Mouse (Mus musculus) thymus, adult 18-20 months (tissue): ENCODE measurements around the gene Rasgef1b.

Experiments
- DNase-seq, 2 experiments: peaks; one replicate each; pipeline ENCODE4 v3.0.0; 2022; ENCODE audit warnings: mixed read lengths in 2 of 2

Rasgef1b gene

DNA sequence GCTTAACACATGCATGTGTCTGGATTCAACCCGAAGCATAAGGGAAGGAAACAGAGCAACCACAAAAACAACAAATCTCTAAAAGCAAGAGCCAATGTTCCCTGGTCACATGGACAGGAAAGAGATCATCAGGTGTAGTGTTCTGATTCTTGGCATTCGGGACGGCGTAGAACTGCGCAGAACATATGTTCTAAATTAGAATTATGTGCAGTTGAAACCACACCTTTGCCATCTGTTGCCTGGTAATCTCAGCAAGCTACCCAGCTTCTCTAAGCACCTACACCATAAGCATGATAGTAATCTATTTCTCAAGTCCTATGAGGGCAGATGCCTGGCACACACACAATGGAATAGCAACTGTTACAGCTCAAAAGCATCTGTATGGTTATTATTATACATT lies 27.1 kb downstream of the Rasgef1b start:
- no peak for DNase-seq

DNA sequence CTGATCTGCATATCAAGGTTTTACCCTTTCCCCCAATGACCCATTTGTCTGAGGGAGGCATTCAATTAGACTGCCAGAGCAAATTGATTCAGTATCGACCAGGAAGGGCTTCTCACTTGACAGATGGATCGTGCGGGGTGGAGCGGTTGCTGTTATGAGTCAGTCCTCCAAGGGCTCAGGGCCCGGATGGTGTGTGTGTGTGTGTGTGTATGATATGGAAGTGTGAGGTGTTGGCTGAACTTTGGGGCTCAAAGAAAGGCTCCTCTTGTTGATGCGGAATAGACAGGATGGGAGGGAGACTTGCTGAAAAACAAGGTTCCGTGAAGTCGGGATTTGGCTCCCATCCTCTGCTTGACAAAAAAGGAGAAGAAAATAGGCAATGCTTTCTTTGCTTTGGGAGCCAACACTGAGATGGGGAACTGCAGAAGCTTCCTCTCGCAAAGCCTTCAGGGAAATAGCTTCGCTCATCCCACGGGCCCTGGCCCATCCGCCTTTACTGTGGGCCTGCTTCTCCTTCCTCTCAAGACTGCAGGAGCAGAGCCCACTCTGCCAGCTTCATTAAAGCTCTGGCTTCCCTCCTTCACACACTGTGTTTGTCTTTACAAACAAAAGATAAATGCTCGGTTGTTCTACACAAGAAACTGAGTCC lies 34.0 kb downstream of the Rasgef1b start:
- no peak for DNase-seq

- DNase-seq: no peak
Observed at GRCm38 (mm10) chr5:99689909-99690308, 39.0 kb downstream of the Rasgef1b start.

- no peak for DNase-seq
Observed at GRCm38 (mm10) chr5:99687894-99688293, 41.0 kb downstream of the Rasgef1b start.

GRCm38 (mm10) chr5:99684023-99684422 lies 44.8 kb downstream of the Rasgef1b start:
- no peak for DNase-seq

DNA sequence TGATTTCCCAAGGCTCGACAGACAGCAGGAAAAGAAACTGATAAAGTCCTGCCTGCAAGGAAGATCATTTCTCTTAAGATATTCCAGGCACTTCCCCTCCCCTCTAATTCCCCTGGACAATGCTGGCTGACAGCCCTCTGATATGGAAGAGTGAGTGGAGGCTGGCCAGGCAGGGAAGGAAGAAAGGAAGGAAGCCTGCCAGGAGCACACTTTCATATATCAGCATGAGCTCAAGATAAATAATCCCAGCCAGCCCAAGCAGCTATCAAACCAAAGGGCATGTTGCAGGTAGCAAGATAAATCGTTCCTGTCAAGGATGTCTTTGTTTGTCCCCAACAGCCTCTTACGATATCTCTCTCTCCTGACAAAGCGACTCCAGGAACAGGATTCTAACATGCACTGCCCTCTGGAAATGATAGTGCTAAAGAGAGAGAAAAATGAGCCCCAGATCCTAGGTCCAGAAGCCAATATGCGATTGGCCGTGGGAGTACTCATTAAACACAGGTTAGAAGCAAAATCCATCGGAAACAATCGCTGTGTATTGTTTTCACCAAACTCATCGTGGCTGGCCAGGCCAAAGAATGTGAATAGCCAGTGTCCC lies 58.8 kb downstream of the Rasgef1b start:
- DNase-seq: no peak

GRCm38 (mm10) chr5:99656024-99656423 lies 72.8 kb downstream of the Rasgef1b start:
- no peak for DNase-seq

DNA sequence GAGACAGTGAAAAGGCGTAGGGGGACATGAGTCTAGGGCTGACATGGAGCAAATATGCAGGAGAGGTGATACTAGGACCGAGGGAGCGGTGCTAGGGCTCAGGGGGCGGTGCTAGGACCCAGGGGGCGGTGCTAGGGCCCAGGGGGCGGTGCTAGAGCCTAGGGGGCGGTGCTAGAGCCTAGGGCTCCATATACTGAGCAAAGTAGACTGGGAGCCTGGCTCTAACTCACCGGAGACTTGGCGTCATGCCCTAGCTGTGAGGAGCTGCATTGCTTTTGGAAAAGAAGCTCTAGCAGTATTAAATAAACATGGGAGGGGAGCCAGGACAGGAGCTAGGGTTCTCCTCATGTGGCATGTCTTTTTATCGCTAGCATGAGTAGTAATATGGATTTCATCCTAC lies 75.9 kb downstream of the Rasgef1b start:
- no peak for DNase-seq

GRCm38 (mm10) chr5:99641407-99641806 lies 87.5 kb downstream of the Rasgef1b start:
- no peak for DNase-seq

GRCm38 (mm10) chr5:99636575-99636974 lies 92.3 kb downstream of the Rasgef1b start:
- DNase-seq: no peak

DNA sequence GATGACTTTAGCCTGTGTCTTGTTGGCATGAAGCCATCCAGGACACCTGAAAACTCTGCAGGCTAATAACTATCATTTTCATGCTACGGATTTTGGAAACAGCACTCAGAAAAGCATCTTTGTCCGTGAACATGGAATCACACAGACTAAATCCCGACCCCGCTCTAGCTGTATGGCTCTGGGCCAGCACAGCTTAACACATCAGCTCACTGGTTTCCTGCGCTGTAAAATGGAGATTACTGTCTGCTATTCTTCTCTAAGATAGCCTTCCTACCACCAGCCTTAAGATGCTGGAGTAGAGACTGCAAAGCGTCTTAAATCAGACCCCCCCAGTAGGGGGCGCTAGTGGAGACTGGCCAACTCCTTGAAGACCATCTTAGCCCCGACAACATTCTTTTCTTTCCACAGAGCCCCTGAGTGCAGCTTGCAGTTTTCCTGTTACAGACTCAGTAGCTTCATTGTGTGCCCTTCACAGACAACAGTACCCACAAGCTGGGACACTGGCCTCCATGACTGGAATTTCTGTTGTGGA lies 94.8 kb downstream of the Rasgef1b start:
- DNase-seq: no peak

- no peak for DNase-seq
Observed at GRCm38 (mm10) chr5:99633548-99633947, 95.3 kb downstream of the Rasgef1b start.

DNA sequence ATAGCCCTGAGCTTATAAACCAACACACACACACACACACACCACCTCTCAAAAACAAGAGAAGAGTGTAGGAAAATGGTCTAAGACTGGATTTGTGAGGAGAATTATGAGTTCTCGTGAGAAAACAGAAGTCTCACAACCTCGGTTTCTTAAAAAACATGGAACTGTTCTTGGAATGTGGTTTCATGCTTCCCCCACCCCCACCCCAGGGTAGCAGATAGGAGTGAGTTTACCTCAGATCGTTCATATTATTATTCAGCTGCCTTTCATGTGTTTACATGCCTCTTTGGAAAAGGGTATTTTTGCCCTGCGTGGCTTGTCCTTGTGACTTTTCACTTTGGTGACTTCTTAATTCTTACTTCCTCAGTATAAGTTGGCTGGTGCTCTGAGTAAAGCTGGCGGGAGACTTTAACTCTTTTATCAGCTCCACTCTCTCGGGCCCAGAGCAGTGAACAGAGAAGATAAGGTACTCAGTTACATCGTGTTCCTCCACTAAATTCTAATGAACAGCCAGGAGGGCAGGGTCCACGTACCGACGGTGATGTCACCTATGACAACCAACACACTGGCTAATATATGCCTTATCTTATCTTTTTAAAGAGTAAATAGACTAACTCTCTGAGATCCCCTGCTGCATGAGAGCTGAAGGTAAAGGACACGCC lies 96.1 kb downstream of the Rasgef1b start:
- DNase-seq: no peak

GRCm38 (mm10) chr5:99630087-99630486 lies 98.8 kb downstream of the Rasgef1b start:
- peak in 1 of 2 experiments; percentile 5 for DNase-seq

DNA sequence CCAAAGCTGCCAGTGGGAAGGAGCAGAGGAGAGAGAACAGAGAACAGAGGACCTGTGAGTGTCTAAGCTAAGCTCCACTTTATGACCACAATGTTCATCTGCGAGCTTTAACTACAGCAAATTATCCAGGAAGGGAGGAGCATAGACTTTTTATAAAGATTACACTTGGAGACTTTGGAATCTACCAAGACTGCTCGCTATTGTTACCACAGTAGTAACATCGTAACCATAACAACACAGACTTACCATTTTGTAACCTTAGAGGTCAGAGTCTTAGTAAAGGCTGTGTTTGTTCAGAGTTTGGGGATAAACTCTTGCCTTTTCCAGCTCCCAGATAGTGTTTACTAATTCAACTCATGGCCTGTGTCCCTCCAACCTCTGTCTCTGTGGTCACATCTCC lies 103.3 kb downstream of the Rasgef1b start:
- DNase-seq: no peak

- DNase-seq: no peak
Observed at GRCm38 (mm10) chr5:99620771-99621170, 108.1 kb downstream of the Rasgef1b start.

DNA sequence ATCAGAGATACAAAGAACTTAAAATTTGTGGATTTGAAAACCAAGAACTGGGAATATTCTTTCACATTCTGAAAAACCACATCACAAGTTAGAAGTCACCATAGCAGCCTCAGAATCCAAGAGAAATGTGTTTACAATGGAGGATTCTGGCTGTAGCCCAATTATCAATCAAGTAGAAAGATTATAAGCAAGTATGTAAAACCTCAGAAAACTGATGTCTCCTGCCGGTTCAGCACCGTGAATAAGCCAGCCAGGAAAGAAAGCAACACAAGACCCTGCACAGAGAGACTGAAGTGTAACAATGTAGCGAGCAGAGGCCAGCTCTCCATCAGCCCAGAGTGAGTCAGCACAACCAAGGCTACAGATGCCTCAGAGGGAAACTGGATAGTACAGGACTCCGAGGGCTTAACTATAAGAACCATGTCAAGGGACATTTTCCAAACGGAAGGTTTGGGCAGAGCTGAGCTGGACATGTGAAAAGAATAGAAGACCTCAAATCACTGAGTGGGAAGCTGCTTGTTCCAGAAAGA lies 111.5 kb downstream of the Rasgef1b start:
- no peak for DNase-seq

GRCm38 (mm10) chr5:99613321-99614118 lies 115.3 kb downstream of the Rasgef1b start:
- DNase-seq: no peak

GRCm38 (mm10) chr5:99607602-99608001 lies 121.3 kb downstream of the Rasgef1b start:
- DNase-seq: no peak

GRCm38 (mm10) chr5:99606164-99606858 lies 122.6 kb downstream of the Rasgef1b start:
- DNase-seq: no peak

- no peak for DNase-seq
Observed at GRCm38 (mm10) chr5:99602244-99603023, 126.4 kb downstream of the Rasgef1b start.
